Mouse (Mus musculus) liver, postnatal 0 days (tissue): ENCODE data around the gene Pigt.

Experiments
- CTCF ChIP-seq: sonication (generic); IDR thresholded peaks from 2 replicates; pipeline ENCODE4 v1.5.1; 2016; ENCODE audit warnings: antibody characterized with exemption, low read depth
- EP300 ChIP-seq: IDR thresholded peaks from 2 replicates; pipeline ENCODE4 v1.6.1; 2016; ENCODE audit warnings: antibody characterized with exemption, low read depth, mild to moderate bottlenecking

DNA sequence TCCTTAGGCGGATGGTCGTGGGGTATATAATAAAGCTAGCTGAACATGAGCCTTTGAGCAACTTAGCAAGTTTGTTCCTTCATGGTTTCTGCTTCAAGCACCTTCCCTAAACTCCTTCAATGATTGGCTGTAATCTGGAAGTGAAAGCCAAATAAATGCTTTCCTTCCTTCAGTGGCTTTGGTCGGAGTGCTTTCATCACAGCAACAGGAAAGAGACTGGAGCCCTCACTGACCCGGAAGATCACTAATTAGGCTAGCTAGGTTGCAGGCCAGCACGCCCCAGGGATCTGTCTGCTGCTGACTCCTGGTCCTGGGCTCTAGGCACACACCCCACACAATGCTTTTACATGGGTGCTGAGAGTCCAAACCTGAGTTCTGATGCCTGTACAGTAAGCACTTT lies 31.2 kb downstream of the Pigt start:
- TF ChIP-seq CTCF = no peak
- no peak for TF ChIP-seq EP300
